Mouse (Mus musculus): ENCODE measurements around the gene Hoxb9. TPM values are rescaled to one million over a fixed set of nuclear protein-coding genes. Genes with fewer than 3 reads are reported as not detected.

Hoxb9 gene
- polyA plus RNA-seq, 1 experiment = 27.8 TPM

- Histone ChIP-seq H3K4me3 (ENCODE audit: insufficient read depth, low read depth, low read length) (peak overlapping the region; percentile 58), H3K4me1 (ENCODE audit: control insufficient read depth, insufficient read depth, low read length) (peaks cover 7% of the 10 kb centered on the region; the same call in 1 of the 2 replicates), H3K27ac (ENCODE audit: insufficient read depth, low read depth, low read length) (peak overlapping the region; percentile 92), H3K36me3 (ENCODE audit: control insufficient read depth, insufficient read depth, low read length) (peaks cover 2% of the 10 kb centered on the region; the same call in 1 of the 2 replicates), H3K27me3 (replicated peaks; ENCODE audit: control insufficient read depth, insufficient read depth, low read length) (no peaks in the 10 kb centered on the region)
- TF ChIP-seq POLR2A (IDR thresholded peaks at IDR 0.05; ENCODE audit: low read depth, low read length) (no peak), CTCF (conservative IDR thresholded peaks at IDR 0.05; ENCODE audit: insufficient read depth, insufficient read length, low read depth, low read length) (no peak)
- no peak for DNase-seq
- 16% methylated on average over 38 of the region's 38 CpGs for WGBS
Observed at GRCm38 (mm10) chr11:96304381-96305195, 33.3 kb downstream of the Hoxb9 start.

GRCm38 (mm10) chr11:96305505-96306182 is 34.4 kb downstream of the Hoxb9 start:
- 40% methylated on average over 6 of the region's 6 CpGs for WGBS
- Histone ChIP-seq H3K36me3 (ENCODE audit: control insufficient read depth, insufficient read depth, low read length) (peaks cover 2% of the 10 kb centered on the region; the same call in 1 of the 2 replicates), H3K4me1 (ENCODE audit: control insufficient read depth, insufficient read depth, low read length) (peaks cover 12% of the 10 kb centered on the region; the same call in 1 of the 2 replicates), H3K27me3 (replicated peaks; ENCODE audit: control insufficient read depth, insufficient read depth, low read length) (no peaks in the 10 kb centered on the region), H3K27ac (ENCODE audit: insufficient read depth, low read depth, low read length) (peak overlapping the region; percentile 92), H3K4me3 (ENCODE audit: insufficient read depth, low read depth, low read length) (peak overlapping the region; percentile 57)
- TF ChIP-seq POLR2A (IDR thresholded peaks at IDR 0.05; ENCODE audit: low read depth, low read length) = no peak
- TF ChIP-seq CTCF (conservative IDR thresholded peaks at IDR 0.05; ENCODE audit: insufficient read depth, insufficient read length, low read depth, low read length) = no peak
- peak; percentile 33 for DNase-seq

GRCm38 (mm10) chr11:96306183-96306907 is 35.1 kb downstream of the Hoxb9 start:
- TF ChIP-seq POLR2A (IDR thresholded peaks at IDR 0.05; ENCODE audit: low read depth, low read length) = no peak
- no peak for TF ChIP-seq CTCF (conservative IDR thresholded peaks at IDR 0.05; ENCODE audit: insufficient read depth, insufficient read length, low read depth, low read length)
- Histone ChIP-seq H3K4me1 (ENCODE audit: control insufficient read depth, insufficient read depth, low read length) (peaks cover 12% of the 10 kb centered on the region; the same call in 1 of the 2 replicates), H3K4me3 (ENCODE audit: insufficient read depth, low read depth, low read length) (peak overlapping the region; percentile 57), H3K27ac (ENCODE audit: insufficient read depth, low read depth, low read length) (peak overlapping the region; percentile 92), H3K36me3 (ENCODE audit: control insufficient read depth, insufficient read depth, low read length) (no peaks in the 10 kb centered on the region; the same call in 1 of the 2 replicates), H3K27me3 (replicated peaks; ENCODE audit: control insufficient read depth, insufficient read depth, low read length) (no peaks in the 10 kb centered on the region)
- DNase-seq = peak; percentile 29
- 34% methylated on average over 7 of the region's 7 CpGs for WGBS

DNA sequence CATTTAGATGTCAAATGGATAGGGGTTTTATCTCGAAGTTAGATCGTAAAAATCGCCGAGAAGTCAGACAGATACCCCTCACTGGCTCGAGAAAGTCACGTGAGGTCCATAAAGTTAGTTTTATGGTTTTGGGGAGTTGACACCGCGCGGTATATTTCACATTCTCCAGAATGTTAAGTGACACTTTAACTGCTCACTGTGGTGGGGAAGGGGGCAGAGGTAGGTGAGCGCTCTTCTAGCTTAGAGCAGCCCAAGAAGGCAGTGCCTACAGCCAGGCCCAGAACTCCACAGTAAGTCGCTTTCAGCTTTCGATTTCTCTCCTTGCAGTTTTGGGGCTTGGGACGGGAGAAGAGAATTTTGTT is 35.6 kb downstream of the Hoxb9 start:
- Histone ChIP-seq H3K27ac (ENCODE audit: insufficient read depth, low read depth, low read length) (peak overlapping the region; percentile 92), H3K27me3 (replicated peaks; ENCODE audit: control insufficient read depth, insufficient read depth, low read length) (no peaks in the 10 kb centered on the region), H3K4me3 (ENCODE audit: insufficient read depth, low read depth, low read length) (peak overlapping the region; percentile 57), H3K4me1 (ENCODE audit: control insufficient read depth, insufficient read depth, low read length) (peaks cover 12% of the 10 kb centered on the region; the same call in 1 of the 2 replicates), H3K36me3 (ENCODE audit: control insufficient read depth, insufficient read depth, low read length) (no peaks in the 10 kb centered on the region; the same call in 1 of the 2 replicates)
- peak; percentile 73 for DNase-seq
- TF ChIP-seq CTCF (conservative IDR thresholded peaks at IDR 0.05; ENCODE audit: insufficient read depth, insufficient read length, low read depth, low read length) (no peak), POLR2A (IDR thresholded peaks at IDR 0.05; ENCODE audit: low read depth, low read length) (no peak)
- WGBS = 27% methylated on average over 13 of the region's 13 CpGs

DNA sequence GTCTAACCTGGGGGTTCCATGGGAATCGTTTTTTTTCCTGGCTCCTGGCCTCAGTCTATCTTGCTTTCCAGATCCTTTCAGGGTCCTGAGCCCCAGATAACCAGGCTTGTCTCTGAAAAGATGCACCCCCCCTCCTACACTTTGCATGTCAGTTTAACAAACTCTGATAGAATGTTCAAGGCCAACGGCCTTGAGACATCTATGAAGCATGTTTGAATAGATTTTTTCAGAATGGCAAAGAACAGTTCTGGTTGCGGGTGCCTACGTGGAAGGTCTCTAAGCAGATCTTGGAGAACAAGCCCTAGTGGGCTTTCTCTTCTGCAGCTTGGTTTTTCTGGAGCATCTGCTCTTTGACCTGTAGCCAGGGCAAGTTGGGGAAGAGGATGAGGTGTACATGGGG is 37.5 kb downstream of the Hoxb9 start:
- TF ChIP-seq CTCF (conservative IDR thresholded peaks at IDR 0.05; ENCODE audit: insufficient read depth, insufficient read length, low read depth, low read length) (no peak), POLR2A (IDR thresholded peaks at IDR 0.05; ENCODE audit: low read depth, low read length) (no peak)
- DNase-seq = peak; percentile 21
- Histone ChIP-seq H3K27ac (ENCODE audit: insufficient read depth, low read depth, low read length) (peak overlapping the region; percentile 92), H3K4me3 (ENCODE audit: insufficient read depth, low read depth, low read length) (peak overlapping the region; percentile 33), H3K4me1 (ENCODE audit: control insufficient read depth, insufficient read depth, low read length) (peaks cover 17% of the 10 kb centered on the region; the same call in 1 of the 2 replicates), H3K27me3 (replicated peaks; ENCODE audit: control insufficient read depth, insufficient read depth, low read length) (no peaks in the 10 kb centered on the region), H3K36me3 (ENCODE audit: control insufficient read depth, insufficient read depth, low read length) (no peaks in the 10 kb centered on the region)
- WGBS = 29% methylated on average over 4 of the region's 4 CpGs

GRCm38 (mm10) chr11:96309288-96309687 is 38.0 kb downstream of the Hoxb9 start:
- Histone ChIP-seq H3K27me3 (replicated peaks; ENCODE audit: control insufficient read depth, insufficient read depth, low read length) (no peaks in the 10 kb centered on the region), H3K4me3 (ENCODE audit: insufficient read depth, low read depth, low read length) (peak overlapping the region; percentile 33), H3K27ac (ENCODE audit: insufficient read depth, low read depth, low read length) (peak overlapping the region; percentile 92), H3K4me1 (ENCODE audit: control insufficient read depth, insufficient read depth, low read length) (peaks cover 18% of the 10 kb centered on the region; the same call in 1 of the 2 replicates), H3K36me3 (ENCODE audit: control insufficient read depth, insufficient read depth, low read length) (no peaks in the 10 kb centered on the region)
- DNase-seq = peak; percentile 85
- 21% methylated on average over 4 of the region's 4 CpGs for WGBS
- TF ChIP-seq CTCF (conservative IDR thresholded peaks at IDR 0.05; ENCODE audit: insufficient read depth, insufficient read length, low read depth, low read length) (no peak), POLR2A (IDR thresholded peaks at IDR 0.05; ENCODE audit: low read depth, low read length) (no peak)
